Mouse (Mus musculus): ENCODE results near the gene Cass4.

Gene Cass4

GRCm38 (mm10) chr2:172439843-172440639, 46.4 kb downstream of the Cass4 start, which contains the start of gene Rtf2:
TSS of gene Rtf2 (plus strand) at chr2:172440556.
- DNase-seq (ENCODE audit: low read depth, low spot score), result peak; percentile 99

GRCm38 (mm10) chr2:172440640-172441005, 47.0 kb downstream of the Cass4 start:
- DNase-seq (ENCODE audit: low read depth, low spot score), result no peak

DNA sequence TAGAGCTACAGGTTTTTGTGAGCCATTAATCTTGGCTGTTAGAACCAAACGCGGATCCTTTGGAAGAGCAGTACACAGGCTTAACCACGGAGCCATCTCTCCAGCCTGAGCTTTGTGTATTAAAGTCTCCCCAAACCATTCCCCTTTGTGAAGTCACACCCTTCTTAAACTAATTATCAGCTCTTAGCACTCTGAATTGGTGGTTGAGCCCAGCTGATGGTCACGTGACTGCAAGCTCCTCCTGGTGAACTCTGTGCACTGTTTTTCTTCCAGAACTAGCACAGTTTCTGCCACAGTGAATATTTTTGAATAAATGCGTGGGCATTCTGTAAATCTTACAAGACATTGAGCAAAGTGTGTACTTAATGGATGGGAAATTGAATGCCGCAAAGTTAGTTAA, 47.6 kb downstream of the Cass4 start:
- no peak for DNase-seq (ENCODE audit: low read depth, low spot score)

DNA sequence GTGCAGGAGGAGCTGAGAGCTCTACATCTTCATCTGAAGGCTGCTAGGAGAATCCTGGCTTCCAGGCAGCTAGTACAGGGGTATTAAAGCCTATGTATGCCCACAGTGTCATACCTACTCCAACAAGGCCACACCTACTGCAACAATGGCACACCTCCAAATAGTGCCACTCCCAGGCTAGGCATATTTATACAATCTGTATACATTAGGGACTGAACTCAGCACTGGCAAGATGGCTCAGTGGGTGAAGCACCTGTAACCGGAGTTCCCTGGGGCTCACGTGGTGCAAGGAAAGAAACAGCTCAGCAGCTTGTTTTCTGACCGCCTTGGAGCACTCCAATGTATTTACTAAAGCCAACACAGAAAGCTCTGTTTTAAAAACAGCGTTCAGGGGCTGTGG, 52.0 kb downstream of the Cass4 start:
- DNase-seq (ENCODE audit: low read depth, low spot score), result no peak

- DNase-seq (ENCODE audit: low read depth, low spot score), result no peak
Observed at GRCm38 (mm10) chr2:172447317-172447716, 53.7 kb downstream of the Cass4 start.

DNA sequence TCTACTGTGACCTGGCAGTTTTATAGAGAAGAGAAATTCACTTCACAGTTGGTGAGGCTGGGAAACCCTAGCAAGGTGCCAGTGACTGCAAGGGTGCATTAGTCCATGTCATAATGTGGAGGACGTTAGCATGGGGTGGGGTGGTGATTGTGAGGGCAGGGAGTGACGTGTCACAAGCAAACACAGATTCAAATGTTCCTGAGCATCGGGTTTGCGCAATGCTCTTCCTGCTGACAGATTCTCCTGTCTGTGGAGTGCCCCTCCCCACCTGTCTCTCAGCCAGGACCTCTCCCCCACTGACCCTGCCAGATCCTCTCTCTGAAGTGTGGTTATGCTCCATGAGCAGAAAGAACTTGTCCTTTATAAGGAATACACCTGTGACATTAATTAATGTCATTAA, 54.7 kb downstream of the Cass4 start:
- DNase-seq (ENCODE audit: low read depth, low spot score), result no peak

- no peak for DNase-seq (ENCODE audit: low read depth, low spot score)
Observed at GRCm38 (mm10) chr2:172450640-172451039, 57.0 kb downstream of the Cass4 start.

DNA sequence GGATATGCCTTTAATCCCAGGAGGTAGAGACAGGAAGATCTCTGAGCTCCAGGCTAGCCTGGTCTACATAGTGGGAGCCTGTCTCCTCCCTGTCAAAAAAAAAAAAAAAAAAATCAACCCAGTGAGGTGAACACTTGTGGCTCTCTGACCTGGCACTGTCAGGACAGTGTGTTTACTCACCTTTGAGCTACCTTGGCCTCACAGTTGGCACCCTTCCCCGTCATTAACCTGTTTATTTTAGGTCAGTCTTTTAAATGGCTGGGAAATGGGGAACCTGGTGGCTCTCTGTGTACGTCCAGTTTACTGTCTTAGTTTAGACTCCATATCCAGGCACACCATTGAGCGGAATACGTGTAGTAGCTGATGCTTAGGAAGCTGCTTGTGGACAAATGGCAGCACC, 58.4 kb downstream of the Cass4 start:
- no peak for DNase-seq (ENCODE audit: low read depth, low spot score)

GRCm38 (mm10) chr2:172452458-172452857, 58.9 kb downstream of the Cass4 start:
- no peak for DNase-seq (ENCODE audit: low read depth, low spot score)

GRCm38 (mm10) chr2:172458496-172458895, 64.9 kb downstream of the Cass4 start, which contains the start of gene Gcnt7:
TSS of gene Gcnt7 (minus strand) at chr2:172458596.
- DNase-seq (ENCODE audit: low read depth, low spot score), result no peak

GRCm38 (mm10) chr2:172460647-172461046, 67.1 kb downstream of the Cass4 start:
- no peak for DNase-seq (ENCODE audit: low read depth, low spot score)

GRCm38 (mm10) chr2:172462813-172463212, 69.2 kb downstream of the Cass4 start:
- no peak for DNase-seq (ENCODE audit: low read depth, low spot score)

- no peak for DNase-seq (ENCODE audit: low read depth, low spot score)
Observed at GRCm38 (mm10) chr2:172466427-172467132, 73.0 kb downstream of the Cass4 start.

GRCm38 (mm10) chr2:172467206-172467605, 73.6 kb downstream of the Cass4 start:
- DNase-seq (ENCODE audit: low read depth, low spot score), result no peak

DNA sequence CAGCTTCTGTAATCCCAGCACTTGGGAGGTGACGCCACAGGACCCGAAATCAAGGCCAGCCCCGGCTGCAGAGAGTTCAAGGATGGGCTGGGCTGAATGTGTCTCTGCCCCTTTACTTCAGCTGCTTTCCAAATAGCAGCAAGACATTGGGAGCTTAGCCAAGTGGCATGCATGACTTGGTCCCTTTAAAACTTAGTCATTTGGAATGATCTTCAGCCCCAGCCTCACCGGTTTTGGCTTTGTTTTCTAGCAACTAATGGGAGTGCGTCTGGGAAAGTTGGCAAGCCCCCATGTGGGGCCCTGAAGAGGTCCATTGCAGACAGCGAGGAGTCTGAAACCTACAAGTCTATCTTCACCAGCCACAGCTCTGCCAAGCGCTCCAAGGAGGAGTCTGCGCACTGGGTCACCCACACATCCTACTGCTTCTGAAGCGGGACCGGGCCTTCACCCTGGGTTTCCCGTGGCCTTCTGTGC, 74.8 kb downstream of the Cass4 start:
- DNase-seq (ENCODE audit: low read depth, low spot score), result peak; percentile 24

- no peak for DNase-seq (ENCODE audit: low read depth, low spot score)
Observed at GRCm38 (mm10) chr2:172472318-172472717, 78.7 kb downstream of the Cass4 start, which contains the start of gene Fam209. TSS of gene Fam209 (plus strand) at chr2:172472520.

DNA sequence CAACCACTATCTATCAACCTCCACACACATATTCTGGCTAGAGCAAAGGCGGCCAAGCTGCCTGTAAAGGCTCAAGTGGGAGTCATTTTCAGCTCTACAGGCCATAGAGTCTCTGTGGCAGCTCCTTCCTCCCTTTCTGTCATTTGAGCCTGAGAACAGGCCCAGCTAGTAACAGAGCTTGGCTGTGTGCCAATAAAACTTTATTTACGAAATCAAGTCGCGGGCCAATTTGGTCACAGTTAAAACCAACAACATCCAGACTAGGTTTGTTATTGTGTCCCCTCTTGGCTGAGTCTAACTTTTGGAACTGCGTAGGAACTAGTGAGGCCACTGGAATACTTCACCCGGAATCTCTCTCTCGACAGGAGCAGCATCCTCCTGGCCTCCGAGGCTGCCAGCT, 80.0 kb downstream of the Cass4 start:
- no peak for DNase-seq (ENCODE audit: low read depth, low spot score)

- DNase-seq (ENCODE audit: low read depth, low spot score), result no peak
Observed at GRCm38 (mm10) chr2:172474970-172475369, 81.4 kb downstream of the Cass4 start.

- DNase-seq (ENCODE audit: low read depth, low spot score), result no peak
Observed at GRCm38 (mm10) chr2:172476707-172477260, 83.2 kb downstream of the Cass4 start.

DNA sequence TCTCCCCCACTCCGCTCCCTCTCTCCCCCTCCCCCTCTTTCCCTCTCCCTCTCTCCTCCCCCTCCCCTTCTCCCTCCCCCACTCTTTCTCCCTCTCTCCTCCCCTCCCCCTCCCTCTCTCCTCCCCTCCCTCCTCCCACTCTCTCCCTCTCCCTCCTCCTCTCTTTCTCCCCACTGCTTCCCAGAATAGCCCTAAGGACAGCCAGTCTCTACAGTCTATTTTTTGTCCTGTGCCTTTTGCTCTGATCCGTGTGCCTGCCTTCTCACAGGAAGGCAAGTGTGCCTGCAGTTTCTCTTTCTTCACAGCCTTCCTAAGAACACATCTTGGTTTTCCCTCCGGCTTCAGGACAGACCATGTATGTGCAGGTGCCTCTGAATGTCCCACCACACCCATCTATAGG, 83.8 kb downstream of the Cass4 start:
- DNase-seq (ENCODE audit: low read depth, low spot score), result no peak

- DNase-seq (ENCODE audit: low read depth, low spot score), result peak; percentile 61
Observed at GRCm38 (mm10) chr2:172477860-172478259, 84.3 kb downstream of the Cass4 start.

DNA sequence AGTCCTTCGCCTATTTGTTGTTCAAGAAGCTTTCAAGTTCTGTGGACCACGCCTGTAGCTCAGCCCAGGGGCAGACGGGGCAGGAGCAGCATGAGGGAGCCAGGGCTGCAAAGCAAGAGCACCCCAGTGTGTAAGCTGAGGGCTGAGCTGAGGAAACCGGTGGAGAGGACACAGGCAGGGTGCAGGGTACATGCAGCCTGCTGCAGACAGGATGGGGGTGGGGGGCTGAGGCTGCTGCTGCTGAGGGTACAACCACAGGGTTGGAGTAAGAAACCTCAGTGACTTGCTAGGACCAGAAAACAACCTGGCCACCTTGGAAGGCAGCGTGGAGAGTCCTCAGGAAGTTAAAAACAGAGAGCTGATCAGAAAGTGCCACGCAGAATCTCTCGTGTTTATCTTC, 86.7 kb downstream of the Cass4 start:
- no peak for DNase-seq (ENCODE audit: low read depth, low spot score)
